Mouse (Mus musculus) midbrain, postnatal 0 days (tissue): ENCODE measurements around the gene Gm20388. TPM values are rescaled to one million over a fixed set of nuclear protein-coding genes. Genes with fewer than 3 reads are reported as not detected.

Source experiments
- ATAC-seq: fragments of 200-750 bp; cut with Nextera tagmentation; 2 replicates; pipeline ENCODE4 v1.8.0; 2017; ENCODE audit warnings: moderate number of reproducible peaks, mild to moderate bottlenecking, moderate TSS enrichment, moderate library complexity; ENCODE audit not compliant: low FRiP score
- DNase-seq: peaks from one replicate; pipeline ENCODE4 v3.0.0-alpha.2; 2015; ENCODE audit warnings: low spot score
- H3K27ac ChIP-seq: fragments of 300-500 bp; sonication (generic); 2 replicates; pipeline ENCODE4 v1.5.1; 2014; ENCODE audit warnings: low read depth, mild to moderate bottlenecking, low read length, mixed read lengths
- H3K27me3 ChIP-seq: fragments of 300-500 bp; sonication (generic); 2 replicates; pipeline ENCODE4 v1.6.1; 2014; ENCODE audit warnings: low read length, control low read depth, mixed read lengths; ENCODE audit not compliant: insufficient read depth
- H3K36me3 ChIP-seq: fragments of 300-500 bp; sonication (generic); 2 replicates; pipeline ENCODE4 v1.6.1; 2014; ENCODE audit warnings: low read length, control low read depth, mixed read lengths; ENCODE audit not compliant: insufficient read depth
- H3K4me1 ChIP-seq: fragments of 300-500 bp; sonication (generic); 2 replicates; pipeline ENCODE4 v1.6.1; 2014; ENCODE audit warnings: mild to moderate bottlenecking, control low read depth, antibody characterized with exemption, low read length, mixed read lengths; ENCODE audit not compliant: insufficient read depth
- H3K4me2 ChIP-seq: fragments of 300-500 bp; sonication (generic); 2 replicates; pipeline ENCODE4 v1.6.1; 2014; ENCODE audit warnings: low read depth, mild to moderate bottlenecking, low read length, mixed read lengths; ENCODE audit not compliant: poor library complexity, severe bottlenecking
- H3K4me3 ChIP-seq: fragments of 300-500 bp; sonication (generic); 2 replicates; pipeline ENCODE4 v1.5.1; 2014; ENCODE audit warnings: low read depth, mild to moderate bottlenecking, low read length, moderate library complexity
- H3K9ac ChIP-seq: fragments of 300-500 bp; sonication (generic); replicated peaks from 2 replicates; pipeline ENCODE4 v1.6.1; 2014; ENCODE audit warnings: mild to moderate bottlenecking, low read length, moderate library complexity, mixed read lengths; ENCODE audit not compliant: poor library complexity, severe bottlenecking
- H3K9me3 ChIP-seq: fragments of 300-500 bp; sonication (generic); 2 replicates; pipeline ENCODE4 v1.6.1; 2016; ENCODE audit warnings: low read length, control low read depth
- CTCF ChIP-seq: IDR thresholded peaks from 2 replicates; pipeline ENCODE4 v1.5.1; 2016; ENCODE audit warnings: antibody characterized with exemption, mild to moderate bottlenecking
- WGBS: fragments of 180-500 bp; shearing (Covaris S2); extraction: QIAGEN DNeasy Blood & Tissue Kit; methylation state at CpG from one replicate; pipeline ENCODE4 v1.1.7; 2014; 5-methylcytosine and 5-hydroxymethylcytosine counted together
- polyA plus RNA-seq: library from polyadenylated mRNA; unstranded; fragments of >200 nt; fragmentation: Nextera tagmentation; extraction: Ambion mirVana; gene quantifications from 2 replicates; pipeline ENCODE4 v1.2.1, GENCODE M21; 2015
- total RNA-seq: library from RNA; depleted of rRNA; stranded (reverse); fragments of >200 nt; gene quantifications from 2 replicates; pipeline ENCODE4 v1.2.3, GENCODE M21; 2014

The Gm20388 gene
- total and polyA plus RNA-seq, 2 experiments from 2014 or later: 74.2 TPM; not detected in 1

DNA sequence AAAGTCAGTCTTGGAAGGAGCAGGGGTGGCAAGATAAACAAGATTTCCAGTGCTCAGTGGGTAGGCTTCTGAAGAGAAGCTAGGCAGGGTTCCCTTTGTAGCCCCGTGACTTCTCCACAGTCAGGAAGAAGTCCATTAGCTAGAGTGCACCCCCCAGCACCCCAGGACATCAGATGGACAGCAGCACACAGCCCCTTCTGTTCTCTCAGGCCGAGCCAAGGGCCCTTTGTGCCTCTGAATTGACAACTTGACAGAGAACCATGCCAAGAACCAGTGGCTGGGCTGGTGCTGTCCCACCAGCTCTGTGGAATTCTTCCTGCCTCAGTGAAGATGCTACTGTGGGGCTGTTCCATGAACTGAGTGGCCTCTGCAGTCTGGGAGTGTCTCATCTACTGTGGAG lies 1947.1 kb downstream of the Gm20388 start:
- Histone ChIP-seq H3K4me3 (no peak overlapping the region), H3K27me3 (no peaks in the 10 kb centered on the region), H3K4me2 (no peak overlapping the region), H3K36me3 (no peaks in the 10 kb centered on the region), H3K4me1 (no peaks in the 10 kb centered on the region), H3K9me3 (no peaks in the 10 kb centered on the region), H3K9ac (no peak overlapping the region), H3K27ac (no peak overlapping the region)
- 39% methylated on average over 2 of the region's 2 CpGs for WGBS
- TF ChIP-seq CTCF: no peak
- DNase-seq: peak; percentile 57
- ATAC-seq: no peak

DNA sequence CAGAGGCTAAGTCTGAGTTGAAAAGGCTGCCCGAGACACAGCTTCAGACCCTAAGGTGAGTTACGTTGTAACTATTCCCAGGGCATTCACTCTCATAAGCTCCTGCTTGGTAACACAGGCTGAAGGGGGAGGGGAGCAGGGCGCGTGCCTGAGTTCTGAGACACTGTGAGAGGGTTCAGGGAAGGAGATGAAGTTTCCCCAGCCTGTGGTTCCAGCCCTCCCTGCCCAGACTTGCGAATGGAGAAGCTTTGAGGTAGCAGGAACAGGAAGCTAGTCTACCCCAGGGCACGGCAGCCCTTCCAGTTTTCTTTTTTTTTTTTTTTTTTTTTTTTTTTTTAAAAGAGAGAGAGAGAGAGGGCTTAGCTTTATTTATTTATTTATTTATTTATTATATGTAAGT lies 1950.6 kb downstream of the Gm20388 start:
- Histone ChIP-seq H3K4me3 (no peak overlapping the region), H3K9ac (no peak overlapping the region), H3K27ac (no peak overlapping the region), H3K36me3 (no peaks in the 10 kb centered on the region), H3K27me3 (no peaks in the 10 kb centered on the region), H3K9me3 (no peaks in the 10 kb centered on the region), H3K4me2 (no peak overlapping the region), H3K4me1 (no peaks in the 10 kb centered on the region)
- ATAC-seq: no peak
- no peak for DNase-seq
- WGBS: 56% methylated on average over 6 of the region's 6 CpGs
- TF ChIP-seq CTCF: no peak

DNA sequence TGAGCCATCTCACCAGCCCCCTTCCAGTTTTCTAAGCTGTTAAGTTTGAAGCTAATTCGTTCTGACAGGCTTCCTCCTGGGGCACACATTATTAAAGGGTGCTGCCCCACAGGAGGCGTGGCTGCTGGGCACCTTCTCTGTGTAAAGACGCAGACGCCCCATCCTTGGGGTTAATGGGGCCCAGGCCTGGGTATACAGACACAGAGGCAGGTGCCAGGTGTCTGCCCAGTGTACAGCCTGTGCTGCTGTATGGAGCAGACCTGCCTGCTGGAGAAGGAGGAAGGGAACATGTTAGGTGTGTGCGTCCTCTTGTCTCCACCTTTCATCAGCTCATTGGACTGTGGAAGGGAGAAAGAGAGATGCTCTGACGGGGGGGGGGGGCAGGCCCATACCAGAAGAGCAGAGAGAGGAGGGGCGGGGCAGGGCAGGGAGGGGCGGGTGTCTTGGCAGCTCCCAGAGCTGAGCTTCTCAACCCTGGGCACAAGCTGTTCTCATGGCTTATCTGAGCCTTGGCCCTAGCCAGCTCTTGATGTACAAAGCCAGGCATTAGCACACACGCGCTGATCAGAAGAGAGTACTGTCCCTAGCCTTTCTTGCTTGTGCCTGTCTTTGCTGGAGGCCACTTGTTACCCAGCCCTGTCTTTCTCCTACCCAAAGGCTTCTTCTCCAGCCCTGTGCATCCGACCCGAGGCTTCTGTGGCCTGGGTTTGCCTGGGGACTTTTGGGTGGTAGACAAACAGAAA lies 1951.3 kb downstream of the Gm20388 start:
- Histone ChIP-seq H3K27ac (no peak overlapping the region), H3K4me1 (no peaks in the 10 kb centered on the region), H3K36me3 (no peaks in the 10 kb centered on the region), H3K4me2 (no peak overlapping the region), H3K9ac (no peak overlapping the region), H3K9me3 (no peaks in the 10 kb centered on the region), H3K27me3 (no peaks in the 10 kb centered on the region), H3K4me3 (no peak overlapping the region)
- TF ChIP-seq CTCF: no peak
- 58% methylated on average over 10 of the region's 12 CpGs for WGBS
- ATAC-seq: 0 out of 2 replicates have a peak, but pooled peaks have one; percentile 23
- no peak for DNase-seq

DNA sequence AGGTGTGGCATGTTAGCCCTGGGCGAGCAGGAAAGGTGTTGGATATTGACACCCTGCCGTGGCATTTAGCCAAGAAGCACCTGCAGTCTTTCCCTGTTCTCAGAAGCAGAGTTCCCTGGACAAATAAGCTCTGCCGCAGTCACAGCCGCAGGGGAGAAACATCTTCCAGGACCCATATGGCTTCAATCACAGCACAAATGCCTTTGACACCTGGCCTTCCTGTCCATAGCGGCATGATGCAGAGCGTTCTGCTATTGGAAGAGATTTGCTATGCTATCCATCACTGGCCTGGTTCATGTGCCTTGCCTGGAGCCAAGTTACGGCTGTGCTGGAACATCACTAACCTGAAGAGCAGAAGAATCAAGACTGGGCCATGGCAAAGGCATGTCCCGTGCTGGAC lies 1954.7 kb downstream of the Gm20388 start:
- H3K27ac ChIP-seq: no peak overlapping the region

DNA sequence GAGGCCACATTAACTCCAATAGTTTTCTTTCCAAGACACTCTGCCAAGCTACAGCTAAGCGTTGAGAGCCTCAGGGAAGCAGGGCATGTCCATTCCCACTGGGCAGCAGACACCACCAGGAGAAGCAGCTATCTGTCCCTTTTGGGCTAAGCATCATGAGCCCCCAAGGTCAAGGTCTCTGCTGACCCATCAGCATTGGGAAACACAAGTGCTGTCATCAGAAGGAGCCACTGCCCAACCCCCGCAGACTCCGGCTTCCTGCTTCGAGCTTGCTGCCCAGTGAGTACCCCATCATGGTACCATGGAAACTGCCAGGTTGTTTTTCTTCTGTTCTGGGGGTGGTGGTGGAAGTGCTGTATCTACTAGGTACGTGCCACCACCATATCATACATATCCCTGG lies 1957.6 kb downstream of the Gm20388 start:
- 94% methylated on average over 5 of the region's 5 CpGs for WGBS
- no peaks in the 10 kb centered on the region for H3K36me3 ChIP-seq
- no peak overlapping the region for H3K4me3 ChIP-seq
- H3K27ac ChIP-seq: no peak overlapping the region
- H3K4me1 ChIP-seq: peaks cover 7% of the 10 kb centered on the region; the same call in 1 of the 2 replicates
- ATAC-seq (no peak), DNase-seq (no peak)
- H3K27me3 ChIP-seq: no peaks in the 10 kb centered on the region
- no peak overlapping the region for H3K4me2 ChIP-seq
- H3K9me3 ChIP-seq: no peaks in the 10 kb centered on the region
- H3K9ac ChIP-seq: no peak overlapping the region
- no peak for TF ChIP-seq CTCF

More for the DNA sequence above, 1954.7 kb downstream of the Gm20388 start:
- no peak overlapping the region for H3K4me3 ChIP-seq
- no peak for TF ChIP-seq CTCF
- 91% methylated on average over 8 of the region's 8 CpGs for WGBS
- no peaks in the 10 kb centered on the region for H3K9me3 ChIP-seq
- no peak overlapping the region for H3K9ac ChIP-seq
- DNase-seq: no peak
- H3K4me1 ChIP-seq: no peaks in the 10 kb centered on the region
- no peaks in the 10 kb centered on the region for H3K36me3 ChIP-seq
- no peak for ATAC-seq
- no peaks in the 10 kb centered on the region for H3K27me3 ChIP-seq
- no peak overlapping the region for H3K4me2 ChIP-seq

DNA sequence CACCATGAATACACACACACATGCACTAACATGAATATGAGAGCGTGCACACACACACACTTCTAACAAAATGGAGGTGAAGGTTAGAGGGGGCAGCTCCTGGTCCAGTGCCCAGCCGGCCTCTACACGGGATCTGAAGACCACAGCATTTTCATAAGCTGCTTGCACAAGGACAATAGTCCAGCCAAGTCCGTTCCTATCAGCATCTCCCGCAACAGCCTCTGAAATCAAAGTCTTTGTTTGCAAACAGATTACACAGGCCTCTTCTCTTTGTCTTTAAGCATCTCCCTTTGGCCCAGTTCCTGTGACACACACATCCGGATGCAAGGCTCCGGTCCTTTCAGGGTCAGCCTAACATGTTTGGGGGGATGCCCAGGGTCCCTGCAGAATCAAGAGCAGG lies 1958.3 kb downstream of the Gm20388 start:
- Histone ChIP-seq H3K9me3 (no peaks in the 10 kb centered on the region), H3K4me2 (no peak overlapping the region), H3K36me3 (no peaks in the 10 kb centered on the region), H3K9ac (no peak overlapping the region), H3K4me3 (no peak overlapping the region), H3K27ac (no peak overlapping the region), H3K27me3 (no peaks in the 10 kb centered on the region), H3K4me1 (peaks cover 7% of the 10 kb centered on the region; the same call in 1 of the 2 replicates)
- ATAC-seq: no peak
- no peak for DNase-seq
- 73% methylated on average over 7 of the region's 7 CpGs for WGBS
- TF ChIP-seq CTCF: no peak
